Mouse (Mus musculus): ENCODE results near the gene Smarcd3. TPM values are rescaled to one million over a fixed set of nuclear protein-coding genes. Genes with fewer than 3 reads are reported as not detected.

Smarcd3 gene
- total and polyA plus RNA-seq, 3 experiments, result 1.3 to 2.2 TPM; not detected in 1

GRCm38 (mm10) chr5:24553621-24554244, 70.5 kb downstream of the Smarcd3 start:
- Histone ChIP-seq H3K9ac (ENCODE audit: insufficient read depth, low read depth) (no peak overlapping the region), H3K79me2 (replicated peaks; ENCODE audit: control insufficient read depth, extremely low read depth, insufficient read depth, poor library complexity, severe bottlenecking) (no peaks in the 10 kb centered on the region), H3K4me3 (replicated peaks in 1 of 3; ENCODE audit: low read depth in 2 of 3, low read length in 2 of 3, poor library complexity in 1 of 3) (no peak overlapping the region), H3K27ac (ENCODE audit: insufficient read depth, low read depth) (no peak overlapping the region), H3K9me3 (replicated peaks; ENCODE audit: low read length) (peaks cover 3% of the 10 kb centered on the region), H3K4me1 (ENCODE audit: control insufficient read depth in 1 of 2, insufficient read depth in 2 of 2) (peaks cover 3 to 11% of the 10 kb centered on the region in 2 experiments; a peak in 2 of 4 replicates), H3K4me2 (ENCODE audit: insufficient read depth, low read depth, poor library complexity, severe bottlenecking) (no peak overlapping the region), H3K36me3 (replicated peaks in 1 of 2; ENCODE audit: control insufficient read depth in 1 of 2, insufficient read depth in 1 of 2, low read length in 1 of 2) (no peaks in the 10 kb centered on the region), H3K27me3 (replicated peaks) (peaks cover 45% of the 10 kb centered on the region)
- no peak for TF ChIP-seq NELFE (IDR thresholded peaks at IDR 0.05; ENCODE audit: low read depth, low read length)
- no peak for TF ChIP-seq GABPA (IDR thresholded peaks at IDR 0.05; ENCODE audit: insufficient replicate concordance, low read depth, low read length)
- TF ChIP-seq MAX (IDR thresholded peaks at IDR 0.05; ENCODE audit: low read length), result no peak
- no peak for TF ChIP-seq KAT2A (IDR thresholded peaks at IDR 0.05; ENCODE audit: insufficient replicate concordance, low read length)
- no peak for TF ChIP-seq MEF2A (IDR thresholded peaks at IDR 0.05; ENCODE audit: borderline replicate concordance, low read depth, low read length)
- no peak for TF ChIP-seq IRF4 (IDR thresholded peaks at IDR 0.05; ENCODE audit: low read depth, low read length)
- TF ChIP-seq ELF1 (IDR thresholded peaks at IDR 0.05; ENCODE audit: low read depth, low read length), result no peak
- no peak for TF ChIP-seq ZC3H11A (IDR thresholded peaks at IDR 0.05; ENCODE audit: low read depth, low read length)
- TF ChIP-seq ZMIZ1 (IDR thresholded peaks at IDR 0.05; ENCODE audit: low read depth, low read length), result no peak
- no peak for TF ChIP-seq E2F4 (IDR thresholded peaks at IDR 0.05; ENCODE audit: insufficient replicate concordance, low read depth, low read length)
- no peak for TF ChIP-seq PAX5 (IDR thresholded peaks at IDR 0.05; ENCODE audit: low read length)
- TF ChIP-seq TBP (conservative IDR thresholded peaks at IDR 0.05; ENCODE audit: low read depth, low read length), result no peak
- no peak for TF ChIP-seq USF2 (conservative IDR thresholded peaks at IDR 0.05; ENCODE audit: low read depth, low read length)
- TF ChIP-seq EP300 (IDR thresholded peaks at IDR 0.05; ENCODE audit: low read length), result no peak
- in situ Hi-C loops (cut with MboI; ENCODE audit: low pct_ligation_motif_present, low pct_unique_long_range_greater_than_20kb, low sequenced_read_pairs) (no loop called here), dilution Hi-C loops (cut with MboI; ENCODE audit: extremely low pct_ligation_motif_present, extremely low pct_unique_long_range_greater_than_20kb, low sequenced_read_pairs) (no loop called here)
- no peak for DNase-seq (ENCODE audit: extremely low read depth)

- Histone ChIP-seq H3K36me3 (replicated peaks in 1 of 2; ENCODE audit: control insufficient read depth in 1 of 2, insufficient read depth in 1 of 2, low read length in 1 of 2) (no peaks in the 10 kb centered on the region), H3K27ac (ENCODE audit: insufficient read depth, low read depth) (no peak overlapping the region), H3K27me3 (replicated peaks) (peaks cover 64% of the 10 kb centered on the region), H3K4me3 (replicated peaks in 1 of 3; ENCODE audit: low read depth in 2 of 3, low read length in 2 of 3, poor library complexity in 1 of 3) (no peak overlapping the region), H3K9me3 (replicated peaks; ENCODE audit: low read length) (peaks cover 3% of the 10 kb centered on the region), H3K79me2 (replicated peaks; ENCODE audit: control insufficient read depth, extremely low read depth, insufficient read depth, poor library complexity, severe bottlenecking) (no peaks in the 10 kb centered on the region), H3K9ac (ENCODE audit: insufficient read depth, low read depth) (no peak overlapping the region), H3K4me2 (ENCODE audit: insufficient read depth, low read depth, poor library complexity, severe bottlenecking) (peak overlapping the region; percentile 19), H3K4me1 (ENCODE audit: control insufficient read depth in 1 of 2, insufficient read depth in 2 of 2) (peaks cover 3 to 10% of the 10 kb centered on the region in 2 experiments; a peak in 2 of 4 replicates)
- DNase-seq (ENCODE audit: extremely low read depth), result no peak
- in situ Hi-C loops (cut with MboI; ENCODE audit: low pct_ligation_motif_present, low pct_unique_long_range_greater_than_20kb, low sequenced_read_pairs), result no loop called here
- no peak for TF ChIP-seq KAT2A (IDR thresholded peaks at IDR 0.05; ENCODE audit: insufficient replicate concordance, low read length)
- no peak for TF ChIP-seq CHD1 (IDR thresholded peaks at IDR 0.05; ENCODE audit: low read depth, low read length)
- TF ChIP-seq BHLHE40 (IDR thresholded peaks at IDR 0.05; ENCODE audit: low read depth, low read length), result no peak
- dilution Hi-C loops (cut with MboI; ENCODE audit: extremely low pct_ligation_motif_present, extremely low pct_unique_long_range_greater_than_20kb, low sequenced_read_pairs), result no loop called here
Measured at GRCm38 (mm10) chr5:24551317-24551688, 72.9 kb downstream of the Smarcd3 start.
